Mouse (Mus musculus): ENCODE data around the gene Asic3. TPM values are rescaled to one million over a fixed set of nuclear protein-coding genes. Genes with fewer than 3 reads are reported as not detected.
A peak's percentile ranks its signal among the peaks of the same experiment; 100 is the strongest.

Asic3 gene
- total and polyA plus RNA-seq, 3 experiments, result 0.05 TPM; not detected in 2

DNA sequence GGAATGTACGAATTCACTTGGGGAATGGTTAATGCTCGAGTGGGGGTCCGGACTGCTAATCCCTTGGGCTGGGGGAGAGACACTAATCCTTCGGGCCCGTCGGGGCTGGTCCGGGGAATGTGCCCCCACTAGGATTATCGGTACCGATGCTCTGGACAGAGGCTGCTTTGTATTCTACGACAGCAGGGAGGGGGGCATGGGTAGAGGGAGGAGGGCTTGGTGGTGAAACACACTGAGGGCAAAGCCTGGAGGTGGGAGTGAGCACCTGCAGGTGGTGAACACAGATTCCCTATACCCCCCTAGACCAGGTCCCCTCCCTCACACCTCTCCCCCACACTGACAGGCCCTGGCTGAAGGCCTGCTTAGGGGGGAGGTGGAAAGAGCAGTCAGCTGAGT is 12.8 kb downstream of the Asic3 start:
- Histone ChIP-seq H3K27me3 (ENCODE audit: insufficient read depth, low read length) (no peaks in the 10 kb centered on the region), H3K9me3 (replicated peaks) (no peaks in the 10 kb centered on the region), H3K4me3 (ENCODE audit: low read depth, low read length) (peak overlapping the region; percentile 74; the same call in 1 of the 2 replicates), H3K36me3 (replicated peaks) (peaks cover 49% of the 10 kb centered on the region), H3K4me1 (ENCODE audit: insufficient read depth, low read depth, low read length) (peaks cover 58% of the 10 kb centered on the region)
- DNase-seq (ENCODE audit: low spot score) (no peak), ATAC-seq (ENCODE audit: extremely low read depth, insufficient number of reproducible peaks, low FRiP score, poor library complexity, severe bottlenecking) (no peak)
- TF ChIP-seq CTCF (IDR thresholded peaks at IDR 0.05; ENCODE audit: low read depth, low read length), result no peak
- no peak for TF ChIP-seq TAL1 (conservative IDR thresholded peaks at IDR 0.05; ENCODE audit: low read depth, low read length)
- no peak for TF ChIP-seq POLR2AphosphoS5 (IDR thresholded peaks at IDR 0.05; ENCODE audit: insufficient replicate concordance, low read depth, low read length)
- TF ChIP-seq GATA1 (IDR thresholded peaks at IDR 0.05; ENCODE audit: borderline replicate concordance, low read length), result no peak
- no peak for TF ChIP-seq GATA2 (IDR thresholded peaks at IDR 0.05; ENCODE audit: borderline replicate concordance, low read depth, low read length)

DNA sequence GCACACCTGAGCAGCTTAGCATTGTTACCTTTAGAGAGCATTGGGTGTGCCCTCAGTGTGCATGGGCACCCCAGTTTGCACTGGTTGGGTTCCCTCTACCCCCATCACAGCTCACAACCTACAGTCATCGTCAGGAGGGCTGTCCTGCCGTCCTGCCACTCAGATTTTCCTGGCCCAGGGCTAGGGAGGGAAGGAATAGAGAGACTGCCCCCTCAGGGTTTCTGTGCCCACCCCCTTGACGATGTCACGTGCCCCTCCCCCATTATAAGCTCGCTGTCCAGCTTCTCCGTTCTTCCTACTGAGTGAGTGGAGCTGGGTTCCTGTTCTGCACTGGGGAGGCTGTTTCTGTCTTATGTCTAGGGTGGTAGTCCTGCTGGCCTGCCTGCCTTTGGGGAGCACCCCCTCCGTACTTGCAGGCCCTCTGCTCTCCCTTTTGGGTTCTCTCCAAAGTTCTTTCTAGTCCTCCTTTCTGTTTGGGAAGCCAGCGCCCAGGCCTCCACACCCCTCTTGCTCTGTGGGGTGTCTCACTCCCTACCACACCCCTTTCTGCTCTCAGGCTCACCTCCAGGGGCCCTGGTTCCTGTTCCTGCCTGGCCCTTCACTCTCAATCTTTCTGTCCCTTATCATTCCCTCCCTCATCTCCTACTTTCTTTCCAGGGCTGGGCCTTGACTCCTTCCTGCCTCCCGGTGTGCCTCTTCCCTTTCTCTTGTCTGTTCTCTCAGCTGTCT is 13.5 kb downstream of the Asic3 start:
- Histone ChIP-seq H3K36me3 (replicated peaks) (peaks cover 49% of the 10 kb centered on the region), H3K4me1 (ENCODE audit: insufficient read depth, low read depth, low read length) (peaks cover 58% of the 10 kb centered on the region), H3K27me3 (ENCODE audit: insufficient read depth, low read length) (no peaks in the 10 kb centered on the region), H3K4me3 (ENCODE audit: low read depth, low read length) (peak overlapping the region; percentile 74; the same call in 1 of the 2 replicates), H3K9me3 (replicated peaks) (no peaks in the 10 kb centered on the region)
- ATAC-seq (ENCODE audit: extremely low read depth, insufficient number of reproducible peaks, low FRiP score, poor library complexity, severe bottlenecking) (no peak), DNase-seq (ENCODE audit: low spot score) (peak; percentile 47)
- TF ChIP-seq CTCF (IDR thresholded peaks at IDR 0.05; ENCODE audit: low read depth, low read length) (no peak), GATA1 (IDR thresholded peaks at IDR 0.05; ENCODE audit: borderline replicate concordance, low read length) (no peak), TAL1 (conservative IDR thresholded peaks at IDR 0.05; ENCODE audit: low read depth, low read length) (no peak), POLR2AphosphoS5 (IDR thresholded peaks at IDR 0.05; ENCODE audit: insufficient replicate concordance, low read depth, low read length) (no peak), GATA2 (IDR thresholded peaks at IDR 0.05; ENCODE audit: borderline replicate concordance, low read depth, low read length) (no peak)

DNA sequence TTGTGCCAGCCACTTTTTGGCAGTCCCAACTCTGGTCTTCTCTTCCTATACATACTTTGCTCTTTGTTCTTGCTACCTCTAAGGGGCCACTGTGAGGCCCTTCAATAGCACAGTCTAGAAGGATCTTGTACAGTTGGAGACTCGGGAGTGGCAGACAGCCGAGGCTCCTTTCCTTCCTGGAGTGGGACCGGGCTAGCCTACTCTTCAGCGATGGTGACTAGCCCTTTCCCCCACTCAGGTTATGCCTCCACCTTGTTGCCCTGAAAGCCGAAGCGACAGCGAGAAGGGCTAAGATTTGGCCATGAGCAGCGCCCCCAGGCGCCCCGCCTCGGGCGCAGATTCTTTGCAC is 14.1 kb downstream of the Asic3 start:
- Histone ChIP-seq H3K27me3 (ENCODE audit: insufficient read depth, low read length) (no peaks in the 10 kb centered on the region), H3K9me3 (replicated peaks) (no peaks in the 10 kb centered on the region), H3K36me3 (replicated peaks) (peaks cover 49% of the 10 kb centered on the region), H3K4me3 (ENCODE audit: low read depth, low read length) (no peak overlapping the region; the same call in 1 of the 2 replicates), H3K4me1 (ENCODE audit: insufficient read depth, low read depth, low read length) (peaks cover 57% of the 10 kb centered on the region)
- no peak for ATAC-seq (ENCODE audit: extremely low read depth, insufficient number of reproducible peaks, low FRiP score, poor library complexity, severe bottlenecking)
- TF ChIP-seq TAL1 (conservative IDR thresholded peaks at IDR 0.05; ENCODE audit: low read depth, low read length) (no peak), GATA2 (IDR thresholded peaks at IDR 0.05; ENCODE audit: borderline replicate concordance, low read depth, low read length) (no peak), GATA1 (IDR thresholded peaks at IDR 0.05; ENCODE audit: borderline replicate concordance, low read length) (no peak), POLR2AphosphoS5 (IDR thresholded peaks at IDR 0.05; ENCODE audit: insufficient replicate concordance, low read depth, low read length) (no peak), CTCF (IDR thresholded peaks at IDR 0.05; ENCODE audit: low read depth, low read length) (no peak)
- no peak for DNase-seq (ENCODE audit: low spot score)

DNA sequence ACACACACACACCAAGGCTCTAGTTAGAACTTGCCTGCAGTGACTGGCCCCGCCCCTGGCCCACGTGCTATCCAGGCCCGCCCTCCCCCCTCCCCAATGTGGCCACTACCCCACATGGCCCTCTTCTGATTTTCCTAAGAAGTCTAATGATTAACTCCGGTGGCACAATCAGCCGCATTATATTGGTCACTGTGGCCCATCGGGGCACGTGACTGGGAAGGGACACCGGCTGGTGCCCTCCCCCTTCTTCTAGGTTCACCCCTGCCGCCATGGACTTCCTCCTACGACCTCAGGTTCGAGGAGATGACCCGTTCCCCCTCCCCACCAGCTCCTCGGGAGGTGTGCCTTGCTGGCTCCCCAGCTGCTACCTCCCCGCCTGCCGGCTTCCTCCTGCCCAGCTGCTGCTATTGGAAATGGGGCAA is 14.8 kb downstream of the Asic3 start:
- peak; percentile 60 for DNase-seq (ENCODE audit: low spot score)
- TF ChIP-seq CTCF (IDR thresholded peaks at IDR 0.05; ENCODE audit: low read depth, low read length), result no peak
- no peak for TF ChIP-seq GATA1 (IDR thresholded peaks at IDR 0.05; ENCODE audit: borderline replicate concordance, low read length)
- TF ChIP-seq GATA2 (IDR thresholded peaks at IDR 0.05; ENCODE audit: borderline replicate concordance, low read depth, low read length), result no peak
- no peak for TF ChIP-seq POLR2AphosphoS5 (IDR thresholded peaks at IDR 0.05; ENCODE audit: insufficient replicate concordance, low read depth, low read length)
- H3K27me3 ChIP-seq (ENCODE audit: insufficient read depth, low read length), result no peaks in the 10 kb centered on the region
- H3K9me3 ChIP-seq (replicated peaks), result no peaks in the 10 kb centered on the region
- H3K4me3 ChIP-seq (ENCODE audit: low read depth, low read length), result peak overlapping the region; percentile 51; the same call in 1 of the 2 replicates
- ATAC-seq (ENCODE audit: extremely low read depth, insufficient number of reproducible peaks, low FRiP score, poor library complexity, severe bottlenecking), result no peak
- peaks cover 50% of the 10 kb centered on the region for H3K4me1 ChIP-seq (ENCODE audit: insufficient read depth, low read depth, low read length)
- H3K36me3 ChIP-seq (replicated peaks), result peaks cover 56% of the 10 kb centered on the region

DNA sequence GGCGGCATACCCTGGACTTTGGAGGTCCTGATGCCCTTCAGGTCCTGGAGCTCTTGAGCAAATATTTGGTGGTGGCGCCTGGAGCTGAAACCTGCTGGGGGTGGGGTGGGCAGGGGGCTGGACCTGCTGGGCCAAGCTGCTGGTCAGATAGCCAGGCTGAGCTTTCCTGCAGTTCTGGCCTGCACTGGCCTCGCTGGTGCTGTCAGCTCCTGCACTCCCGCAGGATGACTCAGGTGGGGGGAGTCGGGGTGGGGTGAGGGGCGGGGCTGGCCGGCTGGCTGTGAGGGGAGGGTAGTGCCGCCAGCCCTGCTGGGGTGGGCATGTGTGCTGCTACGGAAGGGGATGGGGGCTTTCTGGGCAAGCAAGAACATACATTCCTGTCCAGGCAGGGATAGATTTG is 15.4 kb downstream of the Asic3 start:
- Histone ChIP-seq H3K27me3 (ENCODE audit: insufficient read depth, low read length) (no peaks in the 10 kb centered on the region), H3K9me3 (replicated peaks) (no peaks in the 10 kb centered on the region), H3K4me1 (ENCODE audit: insufficient read depth, low read depth, low read length) (peaks cover 48% of the 10 kb centered on the region), H3K36me3 (replicated peaks) (peaks cover 62% of the 10 kb centered on the region), H3K4me3 (ENCODE audit: low read depth, low read length) (peak overlapping the region; percentile 51; the same call in 1 of the 2 replicates)
- ATAC-seq (ENCODE audit: extremely low read depth, insufficient number of reproducible peaks, low FRiP score, poor library complexity, severe bottlenecking) (no peak), DNase-seq (ENCODE audit: low spot score) (no peak)
- TF ChIP-seq TAL1 (conservative IDR thresholded peaks at IDR 0.05; ENCODE audit: low read depth, low read length) (no peak), POLR2AphosphoS5 (IDR thresholded peaks at IDR 0.05; ENCODE audit: insufficient replicate concordance, low read depth, low read length) (no peak), GATA1 (IDR thresholded peaks at IDR 0.05; ENCODE audit: borderline replicate concordance, low read length) (no peak), CTCF (IDR thresholded peaks at IDR 0.05; ENCODE audit: low read depth, low read length) (no peak), GATA2 (IDR thresholded peaks at IDR 0.05; ENCODE audit: borderline replicate concordance, low read depth, low read length) (no peak)

DNA sequence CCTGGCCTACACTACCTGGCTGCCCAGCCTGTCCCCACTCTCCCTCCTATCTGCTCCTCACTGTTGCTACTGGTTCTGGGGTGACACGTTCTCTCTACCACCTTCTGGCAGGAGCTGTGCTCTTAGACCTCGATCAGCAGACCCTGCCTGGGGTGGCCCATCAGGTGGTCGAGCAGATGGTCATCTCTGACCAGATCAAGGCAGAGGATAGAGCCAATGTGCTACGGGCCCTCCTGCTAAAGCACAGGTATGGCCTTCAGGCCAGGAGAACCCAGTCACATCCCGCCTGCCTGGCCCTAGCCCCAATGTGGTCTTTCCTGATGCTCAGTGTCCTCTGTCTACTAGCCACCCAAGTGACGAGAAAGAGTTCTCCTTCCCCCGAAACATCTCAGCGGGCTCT is 20.8 kb downstream of the Asic3 start:
- ATAC-seq (ENCODE audit: extremely low read depth, insufficient number of reproducible peaks, low FRiP score, poor library complexity, severe bottlenecking), result no peak
- Histone ChIP-seq H3K9me3 (replicated peaks) (no peaks in the 10 kb centered on the region), H3K4me3 (ENCODE audit: low read depth, low read length) (no peak overlapping the region), H3K27me3 (ENCODE audit: insufficient read depth, low read length) (no peaks in the 10 kb centered on the region), H3K36me3 (replicated peaks) (peaks cover 94% of the 10 kb centered on the region), H3K4me1 (ENCODE audit: insufficient read depth, low read depth, low read length) (no peaks in the 10 kb centered on the region)
- DNase-seq (ENCODE audit: low spot score), result no peak
- TF ChIP-seq CTCF (IDR thresholded peaks at IDR 0.05; ENCODE audit: low read depth, low read length) (no peak), GATA1 (IDR thresholded peaks at IDR 0.05; ENCODE audit: borderline replicate concordance, low read length) (no peak), TAL1 (conservative IDR thresholded peaks at IDR 0.05; ENCODE audit: low read depth, low read length) (no peak), GATA2 (IDR thresholded peaks at IDR 0.05; ENCODE audit: borderline replicate concordance, low read depth, low read length) (no peak), POLR2AphosphoS5 (IDR thresholded peaks at IDR 0.05; ENCODE audit: insufficient replicate concordance, low read depth, low read length) (no peak)

All from G1E (cell line).